Mouse (Mus musculus): ENCODE results near the gene Slc30a2. TPM values are rescaled to one million over a fixed set of nuclear protein-coding genes. Genes with fewer than 3 reads are reported as not detected.
"Not testable (repeated sequence)": the region's sequence is repeated elsewhere in the genome, so short reads cannot be mapped to it uniquely, and the experiment has no call there.

Slc30a2 gene
- polyA plus RNA-seq (2015; fragmentation: Nextera tagmentation; extraction: Ambion mirVana): 0.75 and 0.86 TPM in 2 replicates

- H3K9ac ChIP-seq: no peak within 1 kb of the TSS
- H3K27me3 ChIP-seq (replicated peaks): peaks cover 30% of the 10 kb centered on the region
- WGBS: 3% methylated on average over 61 of the region's 61 CpGs
- peak within 1 kb of the TSS; percentile 30 for H3K4me3 ChIP-seq (replicated peaks)
- H3K9me3 ChIP-seq: no peaks in the 10 kb centered on the region
- peak within 1 kb of the TSS; percentile 57 for H3K4me2 ChIP-seq
- no peak within 1 kb of the TSS for H3K27ac ChIP-seq
- no peaks in the 10 kb centered on the region for H3K36me3 ChIP-seq
- peaks cover 13% of the 10 kb centered on the region for H3K4me1 ChIP-seq
- ATAC-seq (ENCODE audit: insufficient read depth, low FRiP score, low read depth): peak; percentile 66
Measured at GRCm38 (mm10) chr4:134343071-134344031, at the start of gene Slc30a2. Slc30a2 (plus strand) TSS chr4:134343181.

GRCm38 (mm10) chr4:134293692-134294163 is 49.3 kb upstream of the Slc30a2 start:
- H3K27ac ChIP-seq: no peak overlapping the region
- WGBS: 48% methylated on average over 9 of the region's 9 CpGs
- H3K9ac ChIP-seq: no peak overlapping the region
- H3K9me3 ChIP-seq: no peaks in the 10 kb centered on the region
- H3K36me3 ChIP-seq: no peaks in the 10 kb centered on the region
- H3K27me3 ChIP-seq (replicated peaks): 0 out of 2 replicates have a peak, but pooled peaks cover 4% of the 10 kb centered on the region
- no peak overlapping the region for H3K4me2 ChIP-seq
- 0 out of 2 replicates have a peak, but pooled peaks cover 7% of the 10 kb centered on the region for H3K4me1 ChIP-seq
- ATAC-seq (ENCODE audit: insufficient read depth, low FRiP score, low read depth): no peak
- H3K4me3 ChIP-seq (replicated peaks): no peak overlapping the region

- not testable (repeated sequence) for H3K27me3 ChIP-seq (replicated peaks); ATAC-seq (ENCODE audit: insufficient read depth, low FRiP score, low read depth)
Measured at GRCm38 (mm10) chr4:134296096-134296495, 46.9 kb upstream of the Slc30a2 start.

GRCm38 (mm10) chr4:134296523-134296922 is 46.5 kb upstream of the Slc30a2 start:
- Histone ChIP-seq H3K4me3 (replicated peaks) (no peak overlapping the region), H3K27ac (no peak overlapping the region), H3K9me3 (no peaks in the 10 kb centered on the region), H3K9ac (no peak overlapping the region), H3K4me1 (0 out of 2 replicates have a peak, but pooled peaks cover 3% of the 10 kb centered on the region), H3K4me2 (no peak overlapping the region), H3K27me3 (replicated peaks) (0 out of 2 replicates have a peak, but pooled peaks cover 4% of the 10 kb centered on the region), H3K36me3 (no peaks in the 10 kb centered on the region)
- WGBS: 92% methylated on average over 4 of the region's 4 CpGs
- no peak for ATAC-seq (ENCODE audit: insufficient read depth, low FRiP score, low read depth)

More at GRCm38 (mm10) chr4:134296096-134296495, 46.9 kb upstream of the Slc30a2 start:
- 83% methylated on average over 4 of the region's 4 CpGs for WGBS
- H3K9me3 ChIP-seq; H3K36me3 ChIP-seq; H3K27ac ChIP-seq; H3K4me1 ChIP-seq; H3K4me3 ChIP-seq (replicated peaks); H3K4me2 ChIP-seq; H3K9ac ChIP-seq: not testable (repeated sequence)

GRCm38 (mm10) chr4:134297369-134297768 is 45.6 kb upstream of the Slc30a2 start:
- 90% methylated on average over 8 of the region's 8 CpGs for WGBS
- ATAC-seq (ENCODE audit: insufficient read depth, low FRiP score, low read depth): no peak
- Histone ChIP-seq H3K27ac (no peak overlapping the region), H3K4me3 (replicated peaks) (no peak overlapping the region), H3K36me3 (no peaks in the 10 kb centered on the region), H3K27me3 (replicated peaks) (0 out of 2 replicates have a peak, but pooled peaks cover 4% of the 10 kb centered on the region), H3K4me1 (no peaks in the 10 kb centered on the region), H3K9me3 (no peaks in the 10 kb centered on the region), H3K9ac (no peak overlapping the region), H3K4me2 (no peak overlapping the region)

GRCm38 (mm10) chr4:134298626-134299497 is 44.1 kb upstream of the Slc30a2 start:
- Histone ChIP-seq H3K4me2 (no peak overlapping the region), H3K9me3 (no peaks in the 10 kb centered on the region), H3K36me3 (no peaks in the 10 kb centered on the region), H3K27ac (no peak overlapping the region), H3K27me3 (replicated peaks) (0 out of 2 replicates have a peak, but pooled peaks cover 1% of the 10 kb centered on the region), H3K4me3 (replicated peaks) (no peak overlapping the region), H3K9ac (no peak overlapping the region), H3K4me1 (no peaks in the 10 kb centered on the region)
- no peak for ATAC-seq (ENCODE audit: insufficient read depth, low FRiP score, low read depth)
- WGBS: 73% methylated on average over 19 of the region's 19 CpGs

- Histone ChIP-seq H3K27ac (no peak overlapping the region), H3K9ac (no peak overlapping the region), H3K4me1 (no peaks in the 10 kb centered on the region), H3K9me3 (no peaks in the 10 kb centered on the region), H3K36me3 (no peaks in the 10 kb centered on the region), H3K4me3 (replicated peaks) (no peak overlapping the region), H3K4me2 (no peak overlapping the region), H3K27me3 (replicated peaks) (no peaks in the 10 kb centered on the region)
- WGBS: 60% methylated on average over 4 of the region's 4 CpGs
- no peak for ATAC-seq (ENCODE audit: insufficient read depth, low FRiP score, low read depth)
Measured at GRCm38 (mm10) chr4:134299498-134299810, 43.5 kb upstream of the Slc30a2 start.

- no peak overlapping the region for H3K9ac ChIP-seq
- H3K27ac ChIP-seq: no peak overlapping the region
- no peak for ATAC-seq (ENCODE audit: insufficient read depth, low FRiP score, low read depth)
- H3K4me3 ChIP-seq (replicated peaks): no peak overlapping the region
- H3K36me3 ChIP-seq: no peaks in the 10 kb centered on the region
- no peaks in the 10 kb centered on the region for H3K9me3 ChIP-seq
- no peaks in the 10 kb centered on the region for H3K27me3 ChIP-seq (replicated peaks)
- 65% methylated on average over 9 of the region's 9 CpGs for WGBS
- H3K4me1 ChIP-seq: no peaks in the 10 kb centered on the region
- no peak overlapping the region for H3K4me2 ChIP-seq
Measured at GRCm38 (mm10) chr4:134300316-134300715, 42.7 kb upstream of the Slc30a2 start.

- 91% methylated on average over 5 of the region's 5 CpGs for WGBS
- H3K27me3 ChIP-seq (replicated peaks): no peaks in the 10 kb centered on the region
- H3K9ac ChIP-seq: no peak overlapping the region
- H3K36me3 ChIP-seq: no peaks in the 10 kb centered on the region
- no peak for ATAC-seq (ENCODE audit: insufficient read depth, low FRiP score, low read depth)
- no peak overlapping the region for H3K4me2 ChIP-seq
- no peak overlapping the region for H3K4me3 ChIP-seq (replicated peaks)
- no peak overlapping the region for H3K27ac ChIP-seq
- H3K9me3 ChIP-seq: no peaks in the 10 kb centered on the region
- peaks cover 2% of the 10 kb centered on the region; the same call in 1 of the 2 replicates for H3K4me1 ChIP-seq
Measured at GRCm38 (mm10) chr4:134302084-134302483, 40.9 kb upstream of the Slc30a2 start.

GRCm38 (mm10) chr4:134306963-134307362 is 36.0 kb upstream of the Slc30a2 start:
- no peak overlapping the region for H3K4me3 ChIP-seq (replicated peaks)
- H3K36me3 ChIP-seq: no peaks in the 10 kb centered on the region
- no peaks in the 10 kb centered on the region for H3K27me3 ChIP-seq (replicated peaks)
- no peak overlapping the region for H3K9ac ChIP-seq
- no peaks in the 10 kb centered on the region for H3K9me3 ChIP-seq
- H3K4me1 ChIP-seq: peaks cover 8% of the 10 kb centered on the region
- peak overlapping the region; percentile 51 for H3K27ac ChIP-seq
- WGBS: 44% methylated on average over 2 of the region's 2 CpGs
- ATAC-seq (ENCODE audit: insufficient read depth, low FRiP score, low read depth): no peak; the same call in 1 of the 2 replicates
- H3K4me2 ChIP-seq: peak overlapping the region; percentile 37

- H3K9ac ChIP-seq: no peak overlapping the region
- no peaks in the 10 kb centered on the region for H3K36me3 ChIP-seq
- H3K27ac ChIP-seq: peak overlapping the region; percentile 51
- 7% methylated on average over 12 of the region's 12 CpGs for WGBS
- no peak overlapping the region for H3K4me3 ChIP-seq (replicated peaks)
- peak overlapping the region; percentile 37 for H3K4me2 ChIP-seq
- H3K4me1 ChIP-seq: peaks cover 8% of the 10 kb centered on the region
- H3K9me3 ChIP-seq: no peaks in the 10 kb centered on the region
- peak; percentile 67 for ATAC-seq (ENCODE audit: insufficient read depth, low FRiP score, low read depth)
- no peaks in the 10 kb centered on the region for H3K27me3 ChIP-seq (replicated peaks)
Measured at GRCm38 (mm10) chr4:134307367-134308072, 35.5 kb upstream of the Slc30a2 start.

Data from stomach, embryonic 15.5 days (tissue).